Mouse (Mus musculus) G1E (cell line): ENCODE measurements around the gene Isyna1.

Experiments used
- CTCF ChIP-seq: IDR thresholded peaks from 2 replicates; pipeline ENCODE4 v1.5.1; 2012; ENCODE audit warnings: low read depth, low read length, inconsistent platforms, mixed read lengths
- GATA1 ChIP-seq: IDR thresholded peaks from 2 replicates; pipeline ENCODE4 v1.6.1; 2012; ENCODE audit warnings: borderline replicate concordance, low read length, inconsistent platforms, mixed read lengths
- GATA2 ChIP-seq: IDR thresholded peaks from 2 replicates; pipeline ENCODE4 v1.6.1; 2012; ENCODE audit warnings: low read depth, low read length, inconsistent platforms, borderline replicate concordance
- POLR2AphosphoS5 ChIP-seq: IDR thresholded peaks from 2 replicates; pipeline ENCODE4 v1.6.1; 2012; ENCODE audit warnings: low read depth, low read length, inconsistent platforms; ENCODE audit not compliant: insufficient replicate concordance
- TAL1 ChIP-seq: conservative IDR thresholded peaks from 2 replicates; pipeline ENCODE4 v1.6.1; 2012; ENCODE audit warnings: low read depth, low read length, inconsistent platforms, mixed read lengths

GRCm38 (mm10) chr8:70560096-70560495 lies 34.1 kb upstream of the Isyna1 start:
- TF ChIP-seq CTCF (no peak), TAL1 (no peak), POLR2AphosphoS5 (no peak), GATA2 (no peak), GATA1 (no peak)
